Mouse (Mus musculus) liver, adult 2 months (tissue): ENCODE data around the gene Unc5c.

ENCODE experiments used
- CTCF ChIP-seq: fragments of 200-500 bp; IDR thresholded peaks from 2 replicates; pipeline ENCODE4 v1.5.1; 2011; ENCODE audit warnings: low read depth, low read length, control low read depth
- POLR2A ChIP-seq: fragments of 200-500 bp; IDR thresholded peaks from 2 replicates; pipeline ENCODE4 v1.6.1; 2011; ENCODE audit warnings: low read length, control low read depth; ENCODE audit not compliant: insufficient read depth; ENCODE audit errors: extremely low read depth

GRCm38 (mm10) chr3:141621496-141621895, 156.5 kb downstream of the Unc5c start:
- TF ChIP-seq CTCF, result no peak
- no peak for TF ChIP-seq POLR2A
